Mouse (Mus musculus) erythroblast, embryonic 14.5 days (primary cell): ENCODE data around the gene Dop1a.

Experiments
- GATA1 ChIP-seq: IDR thresholded peaks from 2 replicates; pipeline ENCODE4 v1.6.1; 2012; ENCODE audit warnings: low read length, inconsistent platforms, mixed read lengths
- TAL1 ChIP-seq: IDR thresholded peaks from 3 replicates; pipeline ENCODE4 v1.6.1; 2012; ENCODE audit warnings: low read length, inconsistent platforms, mixed read lengths

- no peak for TF ChIP-seq TAL1
- no peak for TF ChIP-seq GATA1
These were observed 120.3 kb downstream of the Dop1a start for GRCm38 (mm10) chr9:86587019-86587795.
